Mouse (Mus musculus) stomach, embryonic 16.5 days (tissue): Measurements from ENCODE around the gene Pdcd11. TPM values are rescaled to one million over a fixed set of nuclear protein-coding genes. Genes with fewer than 3 reads are reported as not detected.

Source experiments
- ATAC-seq: fragments of 200-750 bp; cut with Nextera tagmentation; 2 replicates; pipeline ENCODE4 v1.8.0; 2017; ENCODE audit warnings: moderate number of reproducible peaks, moderate TSS enrichment; ENCODE audit not compliant: insufficient read depth, low FRiP score
- H3K27ac ChIP-seq: fragments of 300-500 bp; sonication (generic); 2 replicates; pipeline ENCODE4 v1.5.1; 2014; ENCODE audit warnings: low read length
- H3K27me3 ChIP-seq: fragments of 300-500 bp; sonication (generic); 2 replicates; pipeline ENCODE4 v1.6.1; 2014; ENCODE audit warnings: low read length, control low read depth, mixed read lengths; ENCODE audit not compliant: control insufficient read depth, insufficient read depth
- H3K36me3 ChIP-seq: fragments of 300-500 bp; sonication (generic); 2 replicates; pipeline ENCODE4 v1.6.1; 2014; ENCODE audit warnings: low read length; ENCODE audit not compliant: control insufficient read depth, insufficient read depth
- H3K4me1 ChIP-seq: fragments of 300-500 bp; sonication (generic); 2 replicates; pipeline ENCODE4 v1.6.1; 2014; ENCODE audit warnings: low read length, control low read depth, mixed read lengths; ENCODE audit not compliant: control insufficient read depth, insufficient read depth
- H3K4me2 ChIP-seq: fragments of 300-500 bp; sonication (generic); 2 replicates; pipeline ENCODE4 v1.6.1; 2014; ENCODE audit warnings: low read depth, low read length, mixed read lengths
- H3K4me3 ChIP-seq: fragments of 300-500 bp; sonication (generic); replicated peaks from 2 replicates; pipeline ENCODE4 v1.5.1; 2014; ENCODE audit warnings: mild to moderate bottlenecking, low read length
- H3K9ac ChIP-seq: fragments of 300-500 bp; sonication (generic); 2 replicates; pipeline ENCODE4 v1.6.1; 2014; ENCODE audit warnings: low read length
- H3K9me3 ChIP-seq: fragments of 300-500 bp; sonication (generic); replicated peaks from 2 replicates; pipeline ENCODE4 v1.6.1; 2016; ENCODE audit warnings: low read length, control low read depth; ENCODE audit not compliant: control insufficient read depth
- WGBS: fragments of 180-500 bp; shearing (Covaris S2); extraction: QIAGEN DNeasy Blood & Tissue Kit; methylation state at CpG from one replicate; pipeline ENCODE4 v1.1.7; 2014; 5-methylcytosine and 5-hydroxymethylcytosine counted together
- polyA plus RNA-seq: library from polyadenylated mRNA; unstranded; fragments of >200 nt; fragmentation: Nextera tagmentation; extraction: Ambion mirVana; gene quantifications from 2 replicates; pipeline ENCODE4 v1.2.1, GENCODE M21; 2015

Gene Pdcd11
- polyA plus RNA-seq, 1 experiment from 2014 or later: 8.4 TPM

DNA sequence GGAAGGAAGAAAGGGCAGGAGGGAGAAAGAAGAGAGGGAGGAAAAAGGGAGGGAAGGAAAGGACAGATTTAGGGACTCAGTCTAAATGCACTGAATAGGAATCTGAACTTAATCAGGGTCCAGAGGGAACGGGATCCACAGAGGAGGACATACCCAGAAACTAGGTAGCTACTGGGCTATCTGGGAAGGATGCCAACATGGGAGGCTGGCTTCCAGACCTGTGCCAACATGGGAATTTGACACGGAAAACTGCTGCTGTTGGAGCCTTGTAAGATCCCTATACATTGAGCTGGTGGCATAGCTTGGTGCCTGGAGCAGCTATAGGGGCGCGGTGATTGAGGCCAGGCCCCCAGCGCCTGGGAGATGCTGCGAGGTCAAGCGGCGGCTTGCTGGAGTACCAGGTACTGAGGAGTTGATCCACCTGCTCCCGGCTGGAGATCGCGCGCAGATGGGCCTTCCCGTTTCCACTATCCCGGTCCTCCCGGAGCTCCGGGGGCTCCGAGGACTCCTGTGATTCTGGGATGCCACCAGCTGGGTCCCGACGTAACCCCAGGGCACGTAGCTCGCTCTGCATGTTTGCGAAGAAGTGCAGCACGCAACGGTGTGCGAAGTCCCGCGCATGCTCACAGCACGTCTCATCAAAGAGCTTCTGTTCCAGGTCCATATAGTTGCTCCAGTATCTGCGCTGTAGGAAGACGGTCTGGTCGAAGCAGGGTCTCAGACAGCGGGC is 60.9 kb downstream of the Pdcd11 start:
- Histone ChIP-seq H3K9me3 (no peaks in the 10 kb centered on the region), H3K4me2 (peak overlapping the region; percentile 34), H3K4me3 (peak overlapping the region; percentile 27; the same call in 1 of the 2 replicates), H3K9ac (0 out of 2 replicates have a peak overlapping the region, but pooled peaks have one; percentile 36), H3K4me1 (no peaks in the 10 kb centered on the region), H3K36me3 (no peaks in the 10 kb centered on the region), H3K27ac (no peak overlapping the region), H3K27me3 (no peaks in the 10 kb centered on the region; the same call in 1 of the 2 replicates)
- 16% methylated on average over 32 of the region's 32 CpGs for WGBS
- 0 out of 2 replicates have a peak, but pooled peaks have one; percentile 21 for ATAC-seq

DNA sequence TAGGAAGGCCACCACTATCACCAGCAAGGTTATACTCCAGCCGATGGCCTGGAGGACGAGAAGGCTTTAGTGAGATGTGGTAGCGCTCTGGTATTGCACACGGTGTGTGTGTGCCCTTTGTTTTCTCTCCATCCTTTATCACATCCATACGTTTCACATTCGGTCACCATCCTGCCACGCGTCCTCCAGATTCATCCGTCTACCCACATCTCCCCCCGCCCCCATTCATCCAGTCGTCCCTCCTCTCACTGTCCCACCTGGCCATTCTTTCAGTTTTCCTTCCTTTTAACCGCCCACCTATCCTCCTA is 61.4 kb downstream of the Pdcd11 start:
- H3K36me3 ChIP-seq: no peaks in the 10 kb centered on the region
- H3K9ac ChIP-seq: no peak overlapping the region
- H3K9me3 ChIP-seq: no peaks in the 10 kb centered on the region
- H3K4me2 ChIP-seq: peak overlapping the region; percentile 34; the same call in 1 of the 2 replicates
- H3K27ac ChIP-seq: no peak overlapping the region
- H3K27me3 ChIP-seq: no peaks in the 10 kb centered on the region; the same call in 1 of the 2 replicates
- WGBS: 63% methylated on average over 12 of the region's 12 CpGs
- 0 out of 2 replicates have a peak overlapping the region, but pooled peaks have one; percentile 27 for H3K4me3 ChIP-seq
- H3K4me1 ChIP-seq: no peaks in the 10 kb centered on the region
- no peak for ATAC-seq

DNA sequence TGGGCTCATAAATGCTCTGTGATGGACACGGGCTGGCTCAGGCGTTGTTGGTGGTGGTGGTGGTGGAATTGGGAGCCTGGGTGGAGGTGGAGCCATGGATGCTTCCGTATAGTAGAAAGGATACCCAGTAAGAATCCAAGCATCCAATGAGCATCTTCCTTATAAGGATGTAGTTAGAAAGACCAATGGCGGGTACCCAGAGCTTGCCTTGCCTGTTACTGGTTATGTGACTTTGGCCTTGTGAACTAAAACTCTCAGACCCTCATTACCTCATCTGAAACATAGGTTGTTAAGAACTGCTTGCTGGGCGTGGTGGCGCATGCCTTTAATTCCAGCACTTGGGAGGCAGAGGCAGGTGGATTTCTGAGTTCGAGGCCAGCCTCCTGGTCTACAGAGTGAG is 63.2 kb downstream of the Pdcd11 start:
- H3K9me3 ChIP-seq: no peaks in the 10 kb centered on the region
- H3K4me2 ChIP-seq: no peak overlapping the region
- WGBS: 87% methylated on average over 7 of the region's 7 CpGs
- ATAC-seq: no peak
- H3K4me3 ChIP-seq: no peak overlapping the region
- H3K36me3 ChIP-seq: no peaks in the 10 kb centered on the region
- H3K9ac ChIP-seq: no peak overlapping the region
- H3K27me3 ChIP-seq: no peaks in the 10 kb centered on the region; the same call in 1 of the 2 replicates
- no peaks in the 10 kb centered on the region for H3K4me1 ChIP-seq
- H3K27ac ChIP-seq: no peak overlapping the region

DNA sequence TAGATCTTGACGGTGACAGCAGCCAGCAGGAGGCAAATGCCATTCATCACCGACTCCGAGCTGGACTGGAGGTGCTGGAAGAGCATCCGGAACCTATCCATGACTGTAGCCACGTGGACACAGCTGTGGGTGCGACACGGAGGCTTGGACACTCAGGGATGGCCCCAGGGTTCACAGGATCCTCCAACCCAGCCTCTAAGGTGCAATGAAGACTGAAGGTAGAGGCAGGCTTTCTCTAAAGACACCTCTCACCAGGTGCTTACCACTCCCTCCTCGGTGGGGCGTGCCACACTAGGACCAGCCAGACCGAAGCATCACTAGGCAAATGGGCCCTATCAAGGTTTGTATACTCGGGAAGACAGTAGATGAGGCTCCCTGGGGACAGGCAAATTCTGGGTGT is 67.1 kb downstream of the Pdcd11 start, which contains the start of gene Calhm3:
Calhm3 (minus strand) TSS at position 101 of the 400 bp plus-strand sequence.
- Histone ChIP-seq H3K27me3 (no peaks in the 10 kb centered on the region), H3K9ac (no peak within 1 kb of the TSS), H3K27ac (no peak within 1 kb of the TSS), H3K4me1 (no peaks in the 10 kb centered on the region), H3K4me2 (no peak within 1 kb of the TSS), H3K9me3 (no peaks in the 10 kb centered on the region), H3K4me3 (no peak within 1 kb of the TSS), H3K36me3 (no peaks in the 10 kb centered on the region)
- no peak for ATAC-seq
- WGBS: 75% methylated on average over 11 of the region's 11 CpGs

DNA sequence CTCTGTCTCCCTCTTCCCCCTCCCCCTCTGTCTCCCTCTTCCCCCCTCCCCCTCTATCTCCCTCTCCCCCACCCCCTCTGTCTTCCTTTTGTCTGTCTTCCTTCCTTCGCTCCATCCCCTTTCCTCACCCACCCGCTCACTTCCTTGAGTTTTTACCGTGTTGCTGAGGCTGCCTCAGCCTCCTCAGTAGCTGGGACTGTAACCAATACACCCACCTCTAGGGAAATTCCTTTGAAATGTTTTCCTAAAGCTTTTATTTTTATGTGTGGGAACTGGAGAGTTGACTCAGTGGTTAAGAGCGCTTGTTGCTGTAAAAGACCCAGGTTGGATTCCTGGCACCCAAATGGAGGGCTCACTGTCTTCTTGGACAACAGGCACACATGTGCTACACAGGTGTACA is 71.1 kb downstream of the Pdcd11 start:
- no peaks in the 10 kb centered on the region for H3K9me3 ChIP-seq
- no peaks in the 10 kb centered on the region for H3K36me3 ChIP-seq
- ATAC-seq: no peak
- 60% methylated on average over 4 of the region's 4 CpGs for WGBS
- no peak overlapping the region for H3K27ac ChIP-seq
- H3K4me3 ChIP-seq: no peak overlapping the region
- H3K27me3 ChIP-seq: no peaks in the 10 kb centered on the region
- no peak overlapping the region for H3K4me2 ChIP-seq
- H3K9ac ChIP-seq: no peak overlapping the region
- no peaks in the 10 kb centered on the region for H3K4me1 ChIP-seq

DNA sequence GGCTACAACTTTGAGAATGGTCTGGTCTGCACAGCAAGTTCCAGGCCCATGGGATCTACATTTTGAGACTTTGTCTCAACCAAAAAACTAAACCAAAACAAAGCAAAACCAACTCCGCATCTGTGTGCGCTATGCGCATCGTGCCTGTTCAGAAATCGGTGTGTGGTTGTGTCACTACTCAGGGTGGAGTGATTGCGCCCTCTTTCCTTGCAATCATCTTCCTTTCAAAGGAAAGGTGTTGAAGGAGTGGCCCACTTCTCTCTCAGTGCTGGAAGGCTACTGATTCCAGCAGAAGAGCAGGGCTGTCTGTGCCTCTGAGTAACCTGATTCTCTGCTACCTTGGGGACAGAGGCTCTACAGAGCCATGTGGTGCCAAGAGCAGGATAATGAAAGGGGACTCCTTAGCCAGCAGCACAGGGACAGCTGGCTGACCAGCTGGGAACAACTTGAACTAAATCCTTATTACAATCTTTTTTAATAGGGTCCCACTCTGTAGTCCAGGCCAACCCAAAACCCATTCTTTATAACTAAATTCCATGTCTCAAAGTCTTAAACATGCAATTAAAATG is 72.7 kb downstream of the Pdcd11 start:
- no peaks in the 10 kb centered on the region for H3K9me3 ChIP-seq
- H3K36me3 ChIP-seq: no peaks in the 10 kb centered on the region
- WGBS: 91% methylated on average over 6 of the region's 6 CpGs
- no peak for ATAC-seq
- no peak overlapping the region for H3K4me2 ChIP-seq
- no peak overlapping the region for H3K27ac ChIP-seq
- H3K4me1 ChIP-seq: 0 out of 2 replicates have a peak, but pooled peaks cover 3% of the 10 kb centered on the region
- H3K27me3 ChIP-seq: no peaks in the 10 kb centered on the region
- no peak overlapping the region for H3K4me3 ChIP-seq
- no peak overlapping the region for H3K9ac ChIP-seq

DNA sequence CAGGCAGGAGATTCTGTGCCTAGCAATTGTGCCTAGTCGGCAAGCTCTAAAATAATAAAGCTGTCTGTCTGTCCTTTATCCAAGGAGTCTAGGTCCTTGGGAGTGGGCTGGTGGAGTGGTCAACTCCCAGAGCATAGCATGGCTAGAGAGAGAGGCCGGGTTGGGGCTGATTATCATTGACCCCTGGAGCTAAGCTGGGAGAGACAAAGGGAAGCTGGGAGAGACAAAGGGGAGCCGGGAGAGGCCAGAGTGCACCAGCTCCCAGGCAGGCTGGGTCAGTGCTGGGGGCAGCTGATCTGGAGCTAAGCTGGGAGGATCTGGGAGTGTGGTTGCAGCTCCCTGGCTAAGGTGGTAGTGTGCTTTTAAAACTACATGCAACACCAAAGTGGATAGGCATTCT is 76.2 kb downstream of the Pdcd11 start:
- H3K27ac ChIP-seq: no peak overlapping the region

DNA sequence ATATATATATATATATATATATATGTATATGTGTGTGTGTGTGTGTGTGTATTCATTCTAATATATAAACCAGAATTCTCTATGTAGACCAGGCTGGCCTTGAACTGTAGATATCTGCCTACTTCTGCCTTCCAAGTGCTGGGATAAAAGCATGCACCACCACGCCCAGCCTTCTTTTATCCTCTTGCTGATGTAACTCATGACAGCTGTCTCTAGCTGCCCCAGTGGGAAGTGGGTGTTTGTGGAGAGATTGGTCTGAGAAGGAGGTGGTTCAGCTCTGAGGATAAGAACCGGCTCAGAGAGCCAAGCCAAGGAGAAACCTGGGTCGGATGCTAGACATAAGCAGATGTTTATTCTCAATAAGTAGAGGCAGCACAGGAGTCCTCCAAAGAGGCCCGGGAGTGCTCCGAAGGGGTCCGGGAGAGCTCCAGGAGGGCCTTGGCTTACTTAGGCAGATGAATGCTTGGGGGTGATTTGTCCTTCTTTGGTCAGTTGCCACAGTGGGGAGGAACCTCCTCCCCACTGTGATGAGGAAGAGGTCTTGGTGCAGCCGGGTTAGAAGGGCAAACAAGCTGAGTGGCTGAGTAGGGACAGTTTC is 77.1 kb downstream of the Pdcd11 start:
- Histone ChIP-seq H3K4me2 (no peak overlapping the region), H3K27me3 (no peaks in the 10 kb centered on the region), H3K27ac (no peak overlapping the region), H3K9me3 (no peaks in the 10 kb centered on the region), H3K36me3 (no peaks in the 10 kb centered on the region), H3K4me1 (peaks cover 3% of the 10 kb centered on the region; the same call in 1 of the 2 replicates), H3K4me3 (no peak overlapping the region), H3K9ac (no peak overlapping the region)
- 39% methylated on average over 7 of the region's 7 CpGs for WGBS
- ATAC-seq: no peak

More for the DNA sequence above, 76.2 kb downstream of the Pdcd11 start:
- WGBS: 36% methylated on average over 3 of the region's 3 CpGs
- H3K27me3 ChIP-seq: no peaks in the 10 kb centered on the region
- no peak overlapping the region for H3K9ac ChIP-seq
- H3K4me1 ChIP-seq: peaks cover 3% of the 10 kb centered on the region; the same call in 1 of the 2 replicates
- no peak overlapping the region for H3K4me2 ChIP-seq
- H3K9me3 ChIP-seq: no peaks in the 10 kb centered on the region
- ATAC-seq: no peak
- H3K4me3 ChIP-seq: no peak overlapping the region
- no peaks in the 10 kb centered on the region for H3K36me3 ChIP-seq

DNA sequence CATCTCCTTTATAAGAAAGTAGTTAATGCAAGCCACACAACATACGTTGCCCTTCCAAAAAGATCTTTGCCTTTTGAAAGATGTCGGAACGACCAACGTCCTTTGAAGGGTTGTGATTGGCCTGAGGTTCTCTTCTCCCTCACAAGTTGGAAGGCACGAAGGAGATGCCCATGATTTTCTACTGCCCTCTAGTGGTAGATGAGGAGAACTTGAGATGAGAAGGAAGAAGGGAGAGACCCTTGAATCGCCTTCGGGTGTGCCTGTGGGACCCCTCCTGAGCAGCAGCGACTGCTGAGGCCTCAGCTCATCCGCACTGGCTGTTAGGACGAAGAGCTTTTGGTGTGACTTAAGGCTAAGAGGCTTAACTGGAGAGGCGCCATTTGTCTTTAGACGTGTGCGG is 77.7 kb downstream of the Pdcd11 start:
- H3K4me3 ChIP-seq: peak overlapping the region; percentile 10
- H3K9me3 ChIP-seq: no peaks in the 10 kb centered on the region
- H3K36me3 ChIP-seq: no peaks in the 10 kb centered on the region
- no peak overlapping the region for H3K27ac ChIP-seq
- peaks cover 3% of the 10 kb centered on the region; the same call in 1 of the 2 replicates for H3K4me1 ChIP-seq
- H3K9ac ChIP-seq: peak overlapping the region; percentile 7; the same call in 1 of the 2 replicates
- H3K27me3 ChIP-seq: no peaks in the 10 kb centered on the region
- H3K4me2 ChIP-seq: peak overlapping the region; percentile 50
- 10% methylated on average over 13 of the region's 13 CpGs for WGBS
- no peak for ATAC-seq
